Mouse (Mus musculus) kidney, embryonic 16.5 days (tissue): ENCODE data around the gene Sec31b. TPM values are rescaled to one million over a fixed set of nuclear protein-coding genes. Genes with fewer than 3 reads are reported as not detected.

Experiments used
- ATAC-seq: fragments of 200-750 bp; cut with Nextera tagmentation; 2 replicates; pipeline ENCODE4 v1.8.0; 2017; ENCODE audit warnings: moderate TSS enrichment; ENCODE audit not compliant: low FRiP score, low TSS enrichment
- H3K27ac ChIP-seq: fragments of 300-500 bp; sonication (generic); 2 replicates; pipeline ENCODE4 v1.5.1; 2014; ENCODE audit warnings: low read length
- H3K27me3 ChIP-seq: fragments of 300-500 bp; sonication (generic); 2 replicates; pipeline ENCODE4 v1.6.1; 2014; ENCODE audit warnings: low read length, control low read depth, mixed read lengths; ENCODE audit not compliant: insufficient read depth
- H3K36me3 ChIP-seq: fragments of 300-500 bp; sonication (generic); 2 replicates; pipeline ENCODE4 v1.6.1; 2014; ENCODE audit warnings: low read length, control low read depth, mixed read lengths; ENCODE audit not compliant: insufficient read depth
- H3K4me1 ChIP-seq: fragments of 300-500 bp; sonication (generic); 2 replicates; pipeline ENCODE4 v1.6.1; 2014; ENCODE audit warnings: low read length, control low read depth, mixed read lengths; ENCODE audit not compliant: insufficient read depth
- H3K4me2 ChIP-seq: fragments of 300-500 bp; sonication (generic); replicated peaks from 2 replicates; pipeline ENCODE4 v1.6.1; 2014; ENCODE audit warnings: low read depth, low read length
- H3K4me3 ChIP-seq: fragments of 300-500 bp; sonication (generic); 2 replicates; pipeline ENCODE4 v1.5.1; 2014; ENCODE audit warnings: mild to moderate bottlenecking, low read length
- H3K9ac ChIP-seq: fragments of 300-500 bp; sonication (generic); replicated peaks from 2 replicates; pipeline ENCODE4 v1.6.1; 2014; ENCODE audit warnings: low read length
- H3K9me3 ChIP-seq: fragments of 300-500 bp; sonication (generic); 2 replicates; pipeline ENCODE4 v1.6.1; 2016; ENCODE audit warnings: low read length, control low read depth
- WGBS: fragments of 180-500 bp; shearing (Covaris S2); extraction: QIAGEN DNeasy Blood & Tissue Kit; methylation state at CpG from one replicate; pipeline ENCODE4 v1.1.7; 2014; 5-methylcytosine and 5-hydroxymethylcytosine counted together
- polyA plus RNA-seq: library from polyadenylated mRNA; unstranded; fragments of >200 nt; fragmentation: Nextera tagmentation; extraction: Ambion mirVana; gene quantifications from 2 replicates; pipeline ENCODE4 v1.2.1, GENCODE M21; 2015

The Sec31b gene
- polyA plus RNA-seq, 1 experiment from 2014 or later = 1.3 TPM

- H3K4me3 ChIP-seq = no peak overlapping the region
- ATAC-seq = no peak
- no peaks in the 10 kb centered on the region for H3K27me3 ChIP-seq
- no peak overlapping the region for H3K27ac ChIP-seq
- peaks cover 9% of the 10 kb centered on the region; the same call in 1 of the 2 replicates for H3K4me1 ChIP-seq
- H3K9ac ChIP-seq = no peak overlapping the region
- H3K4me2 ChIP-seq = no peak overlapping the region
- peaks cover 11% of the 10 kb centered on the region for H3K36me3 ChIP-seq
- H3K9me3 ChIP-seq = peaks cover 6% of the 10 kb centered on the region; the same call in 1 of the 2 replicates
- 66% methylated on average over 10 of the region's 10 CpGs for WGBS
These were observed 1.3 kb downstream of the Sec31b start for GRCm38 (mm10) chr19:44544372-44544771.

- Histone ChIP-seq H3K4me3 (no peak overlapping the region), H3K4me2 (no peak overlapping the region), H3K9me3 (peaks cover 6% of the 10 kb centered on the region; the same call in 1 of the 2 replicates), H3K27me3 (no peaks in the 10 kb centered on the region), H3K27ac (no peak overlapping the region), H3K36me3 (no peaks in the 10 kb centered on the region), H3K9ac (no peak overlapping the region), H3K4me1 (peaks cover 9% of the 10 kb centered on the region; the same call in 1 of the 2 replicates)
- no peak for ATAC-seq
- WGBS = 84% methylated on average over 8 of the region's 8 CpGs
These were observed 2.9 kb downstream of the Sec31b start for GRCm38 (mm10) chr19:44542694-44543178.

- peaks cover 6% of the 10 kb centered on the region; the same call in 1 of the 2 replicates for H3K9me3 ChIP-seq
- H3K4me2 ChIP-seq = no peak overlapping the region
- no peaks in the 10 kb centered on the region for H3K27me3 ChIP-seq
- WGBS = 59% methylated on average over 8 of the region's 8 CpGs
- no peaks in the 10 kb centered on the region for H3K36me3 ChIP-seq
- H3K27ac ChIP-seq = no peak overlapping the region
- no peak for ATAC-seq
- peaks cover 8% of the 10 kb centered on the region; the same call in 1 of the 2 replicates for H3K4me1 ChIP-seq
- no peak overlapping the region for H3K9ac ChIP-seq
- no peak overlapping the region for H3K4me3 ChIP-seq
These were observed 8.2 kb downstream of the Sec31b start for GRCm38 (mm10) chr19:44537416-44537815.

- 34% methylated on average over 3 of the region's 3 CpGs for WGBS
- no peak overlapping the region for H3K4me3 ChIP-seq
- no peak overlapping the region for H3K9ac ChIP-seq
- H3K27ac ChIP-seq = no peak overlapping the region
- no peaks in the 10 kb centered on the region; the same call in 1 of the 2 replicates for H3K27me3 ChIP-seq
- H3K4me2 ChIP-seq = no peak overlapping the region
- no peak for ATAC-seq
- H3K9me3 ChIP-seq = no peaks in the 10 kb centered on the region
- no peaks in the 10 kb centered on the region for H3K36me3 ChIP-seq
- peaks cover 8% of the 10 kb centered on the region; the same call in 1 of the 2 replicates for H3K4me1 ChIP-seq
These were observed 10.3 kb downstream of the Sec31b start for GRCm38 (mm10) chr19:44535376-44535775.

- Histone ChIP-seq H3K9ac (no peak overlapping the region), H3K4me2 (no peak overlapping the region), H3K9me3 (no peaks in the 10 kb centered on the region), H3K27me3 (no peaks in the 10 kb centered on the region; the same call in 1 of the 2 replicates), H3K4me3 (no peak overlapping the region), H3K36me3 (no peaks in the 10 kb centered on the region), H3K4me1 (peaks cover 8% of the 10 kb centered on the region; the same call in 1 of the 2 replicates), H3K27ac (no peak overlapping the region)
- 82% methylated on average over 6 of the region's 6 CpGs for WGBS
- no peak for ATAC-seq
These were observed 15.6 kb downstream of the Sec31b start for GRCm38 (mm10) chr19:44530018-44530417.

- ATAC-seq = no peak
- no peaks in the 10 kb centered on the region for H3K9me3 ChIP-seq
- WGBS = 71% methylated on average over 9 of the region's 9 CpGs
- H3K4me3 ChIP-seq = no peak overlapping the region
- no peak overlapping the region for H3K27ac ChIP-seq
- no peak overlapping the region for H3K9ac ChIP-seq
- no peaks in the 10 kb centered on the region for H3K36me3 ChIP-seq
- H3K4me2 ChIP-seq = no peak overlapping the region
- no peaks in the 10 kb centered on the region for H3K27me3 ChIP-seq
- H3K4me1 ChIP-seq = no peaks in the 10 kb centered on the region
These were observed 20.0 kb downstream of the Sec31b start for GRCm38 (mm10) chr19:44525551-44526205.

- 13% methylated on average over 7 of the region's 7 CpGs for WGBS
- ATAC-seq = peak; percentile 75
These were observed 26.5 kb downstream of the Sec31b start for GRCm38 (mm10) chr19:44519152-44519551.

GRCm38 (mm10) chr19:44517996-44518768 lies 27.5 kb downstream of the Sec31b start:
- Histone ChIP-seq H3K4me1 (peaks cover 58% of the 10 kb centered on the region), H3K4me2 (no peak overlapping the region), H3K27me3 (0 out of 2 replicates have a peak, but pooled peaks cover 3% of the 10 kb centered on the region), H3K9ac (no peak overlapping the region), H3K9me3 (no peaks in the 10 kb centered on the region), H3K4me3 (no peak overlapping the region), H3K27ac (0 out of 2 replicates have a peak overlapping the region, but pooled peaks have one; percentile 31), H3K36me3 (no peaks in the 10 kb centered on the region)
- peak; percentile 29; the same call in 1 of the 2 replicates for ATAC-seq
- WGBS = 55% methylated on average over 12 of the region's 12 CpGs

More at GRCm38 (mm10) chr19:44519152-44519551, 26.5 kb downstream of the Sec31b start:
- Histone ChIP-seq H3K27ac (peak overlapping the region; percentile 13; the same call in 1 of the 2 replicates), H3K9ac (no peak overlapping the region; the same call in 1 of the 2 replicates), H3K4me2 (no peak overlapping the region), H3K4me3 (no peak overlapping the region), H3K36me3 (no peaks in the 10 kb centered on the region), H3K27me3 (0 out of 2 replicates have a peak, but pooled peaks cover 3% of the 10 kb centered on the region), H3K4me1 (peaks cover 49% of the 10 kb centered on the region), H3K9me3 (no peaks in the 10 kb centered on the region)

GRCm38 (mm10) chr19:44515769-44516168 lies 29.9 kb downstream of the Sec31b start:
- H3K4me2 ChIP-seq = no peak overlapping the region
- WGBS = 24% methylated on average over 6 of the region's 6 CpGs
- H3K36me3 ChIP-seq = no peaks in the 10 kb centered on the region
- peaks cover 22% of the 10 kb centered on the region for H3K27me3 ChIP-seq
- no peak overlapping the region for H3K9ac ChIP-seq
- no peak overlapping the region for H3K4me3 ChIP-seq
- peaks cover 82% of the 10 kb centered on the region for H3K4me1 ChIP-seq
- peak overlapping the region; percentile 1; the same call in 1 of the 2 replicates for H3K27ac ChIP-seq
- no peaks in the 10 kb centered on the region for H3K9me3 ChIP-seq
- ATAC-seq = no peak
